Comparison of ENCODE assay signal across 8 mouse cellular contexts in genomic region chr11:83852016-83852355, GRCm38 (mm10). TPM values are rescaled to one million over a fixed set of nuclear protein-coding genes. Genes with fewer than 3 reads are reported as not detected.
DNase-seq lines count a peak whose midpoint lies in the region; ATAC-seq lines count a peak whose summit lies in the region.

No protein-coding gene starts in this region.

- peak; percentile 19 for DNase-seq in adrenal gland, postnatal 10 days
- no peak for DNase-seq in adrenal gland, postnatal 36 days
- DNase-seq in B cell, adult 2 months, result peak; percentile 35 to 46
- no peak for DNase-seq in liver, embryonic 13.5 days
- no peak for DNase-seq in layer of hippocampus, adult 9-10 months (ENCODE audit: low spot score)
- DNase-seq in right cerebral cortex, postnatal 14 days, result no peak
- DNase-seq in adipocyte (ENCODE audit: low spot score), result no peak

- peak; percentile 78 for ATAC-seq in intestine, embryonic 16.5 days
- no peak for ATAC-seq in liver, embryonic 13.5 days (ENCODE audit: low read depth)

- H3K4me2 ChIP-seq in intestine, embryonic 16.5 days (ENCODE audit: low read depth, low read length), result peak overlapping the region; percentile 56
- peak overlapping the region; percentile 52 for H3K4me2 ChIP-seq in liver, embryonic 13.5 days

- WGBS in intestine, embryonic 16.5 days, result under 1% methylated on average over 24 of the region's 24 CpGs
- WGBS in liver, embryonic 13.5 days (ENCODE audit: insufficient replicate concordance), result 2% methylated on average over 24 of the region's 24 CpGs

- no peaks in the 10 kb centered on the region for H3K9me3 ChIP-seq in intestine, embryonic 16.5 days (ENCODE audit: control insufficient read depth, low read length)
- no peaks in the 10 kb centered on the region for H3K9me3 ChIP-seq in liver, embryonic 13.5 days (replicated peaks)

- H3K27ac ChIP-seq in intestine, embryonic 16.5 days (ENCODE audit: low read length), result peak overlapping the region; percentile 81
- H3K27ac ChIP-seq in liver, embryonic 13.5 days, result peak overlapping the region; percentile 43; the same call in 1 of the 2 replicates

- H3K4me1 ChIP-seq in intestine, embryonic 16.5 days (ENCODE audit: control insufficient read depth, insufficient read depth, low read length), result no peaks in the 10 kb centered on the region
- no peaks in the 10 kb centered on the region for H3K4me1 ChIP-seq in liver, embryonic 13.5 days (replicated peaks)

- peak overlapping the region; percentile 58 for H3K4me3 ChIP-seq in intestine, embryonic 16.5 days (ENCODE audit: low read length)
- H3K4me3 ChIP-seq in liver, embryonic 13.5 days (replicated peaks), result peak overlapping the region; percentile 50

- H3K27me3 ChIP-seq in intestine, embryonic 16.5 days (replicated peaks; ENCODE audit: control insufficient read depth, insufficient read depth, low read length), result peaks cover 20% of the 10 kb centered on the region
- peaks cover 89% of the 10 kb centered on the region for H3K27me3 ChIP-seq in liver, embryonic 13.5 days

- no peaks in the 10 kb centered on the region for H3K36me3 ChIP-seq in intestine, embryonic 16.5 days (ENCODE audit: control insufficient read depth, insufficient read depth, low read length)
- no peaks in the 10 kb centered on the region for H3K36me3 ChIP-seq in liver, embryonic 13.5 days

- peak overlapping the region; percentile 74 for H3K9ac ChIP-seq in intestine, embryonic 16.5 days (ENCODE audit: low read depth, low read length)
- peak overlapping the region; percentile 1; the same call in 1 of the 2 replicates for H3K9ac ChIP-seq in liver, embryonic 13.5 days

RNA-seq across cellular contexts. Expression of gene Hnf1b, which starts 2.1 kb away (rescaled TPM):
- total RNA-seq in adrenal gland, postnatal 10 days (2021), result 1 to 10 TPM; 1.5 to 2.7 TPM
- not detected for total RNA-seq in adrenal gland, postnatal 36 days (2021)
- polyA plus RNA-seq in intestine, embryonic 16.5 days (2015; fragmentation: Nextera tagmentation; extraction: Ambion mirVana), result 9.0 and 9.8 TPM in 2 replicates
- 1.0 and 2.0 TPM in 2 replicates for polyA plus RNA-seq in liver, embryonic 13.5 days (2015; fragmentation: Nextera tagmentation; extraction: Ambion mirVana)

Comparison
In these comparisons a context has a peak if more than half of its experiments do, and no peak if none do; other contexts are left out.
1. DNase-seq: peak in adrenal gland, postnatal 10 days (single experiment) and B cell, adult 2 months (2 of 2); none in adrenal gland, postnatal 36 days (0 of 2), liver, embryonic 13.5 days (single experiment), layer of hippocampus, adult 9-10 months (single experiment), right cerebral cortex, postnatal 14 days (single experiment) and adipocyte (single experiment).